Mouse (Mus musculus): ENCODE results near the gene Fam98a.

DNA sequence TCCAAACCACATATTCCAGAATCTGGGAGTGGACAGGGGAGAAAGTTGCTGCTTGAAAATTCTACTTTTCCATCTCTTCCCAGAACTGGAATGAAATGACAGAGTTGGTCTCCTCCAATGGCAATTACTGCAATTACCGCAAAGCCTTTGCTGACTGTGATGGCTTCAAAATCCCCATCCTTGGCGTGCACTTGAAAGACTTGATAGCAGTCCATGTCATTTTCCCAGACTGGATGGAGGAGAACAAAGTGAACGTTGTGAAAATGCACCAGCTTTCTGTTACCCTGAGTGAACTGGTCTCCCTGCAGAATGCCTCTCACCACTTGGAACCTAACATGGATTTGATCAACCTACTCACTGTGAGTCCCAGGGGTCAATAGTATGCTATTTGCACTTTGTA lies 48.7 kb downstream of the Fam98a start:
- TF ChIP-seq EP300 (IDR thresholded peaks at IDR 0.05) (no peak), CTCF (IDR thresholded peaks at IDR 0.05) (no peak)
